Mouse (Mus musculus) neutrophil, adult 5-6 weeks (primary cell): Measurements from ENCODE around the gene Samd4. TPM values are rescaled to one million over a fixed set of nuclear protein-coding genes. Genes with fewer than 3 reads are reported as not detected.

Source experiments
- ATAC-seq: fragments of 151-379, 151-347 bp; 2 replicates; pipeline ENCODE4 v1.8.0; 2017; ENCODE audit warnings: mild to moderate bottlenecking, moderate TSS enrichment; ENCODE audit not compliant: insufficient number of reproducible peaks, poor library complexity, low FRiP score, severe bottlenecking; ENCODE audit errors: extremely low read depth
- total RNA-seq: library from RNA; stranded (forward); fragments of 200-1000 nt; gene quantifications from 2 replicates; pipeline ENCODE4 v1.2.3, GENCODE M21; 2017

The Samd4 gene
- total RNA-seq = not detected in 2 replicates

DNA sequence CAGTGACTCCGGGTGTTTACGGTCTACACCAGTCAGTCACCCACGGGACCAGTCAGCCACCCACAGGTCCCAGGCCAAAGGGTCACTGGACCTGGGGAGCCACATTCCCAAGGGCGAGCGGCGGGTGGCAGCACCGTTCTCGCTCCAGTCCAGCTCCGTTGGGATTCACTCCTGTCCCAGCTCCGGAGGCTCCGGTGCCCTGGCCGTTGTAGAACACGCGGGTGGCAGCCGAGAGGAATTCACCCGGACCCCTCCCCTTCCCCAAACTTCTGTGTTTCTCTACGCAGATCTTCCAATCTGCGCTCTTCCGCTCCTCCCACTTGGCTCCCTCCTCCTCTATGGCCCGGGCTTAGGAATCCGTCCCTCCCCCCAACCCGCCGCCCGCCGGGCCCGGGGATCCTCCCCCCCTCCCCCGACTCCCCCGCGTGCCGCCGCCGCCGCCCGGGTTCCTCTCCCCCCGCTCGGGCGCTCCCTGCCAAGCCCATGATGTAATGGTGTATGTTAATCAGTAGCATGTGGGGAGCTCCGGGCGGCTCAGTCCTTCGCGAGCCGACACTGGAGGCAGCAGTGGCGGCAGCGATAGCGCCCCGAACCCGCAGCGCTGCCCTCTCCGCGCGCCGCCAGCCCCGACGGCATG is at the start of gene Samd4:
Samd4 (plus strand) TSS at position 424 of the 637 bp plus-strand sequence.
- no peak for ATAC-seq

DNA sequence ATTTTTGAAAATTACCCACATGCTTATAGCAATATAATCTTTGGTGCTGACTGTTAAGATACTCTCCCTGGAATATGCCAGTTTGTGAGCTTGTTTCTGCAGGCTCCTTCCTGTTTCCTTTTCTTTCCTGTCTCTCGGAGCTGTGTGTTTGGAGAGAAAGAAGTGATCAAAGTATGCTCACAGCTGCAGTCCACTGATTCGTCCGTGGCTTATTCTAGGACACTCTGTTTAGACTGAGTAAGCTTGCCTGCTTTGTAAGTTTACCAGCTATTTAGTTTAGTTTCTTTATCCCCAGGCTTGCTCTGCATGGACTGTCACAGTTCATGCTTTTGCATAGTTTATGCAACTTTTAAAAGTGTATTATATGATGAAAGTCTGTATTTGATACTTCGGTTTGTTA is 43.3 kb upstream of the Samd4 start:
- no peak for ATAC-seq

DNA sequence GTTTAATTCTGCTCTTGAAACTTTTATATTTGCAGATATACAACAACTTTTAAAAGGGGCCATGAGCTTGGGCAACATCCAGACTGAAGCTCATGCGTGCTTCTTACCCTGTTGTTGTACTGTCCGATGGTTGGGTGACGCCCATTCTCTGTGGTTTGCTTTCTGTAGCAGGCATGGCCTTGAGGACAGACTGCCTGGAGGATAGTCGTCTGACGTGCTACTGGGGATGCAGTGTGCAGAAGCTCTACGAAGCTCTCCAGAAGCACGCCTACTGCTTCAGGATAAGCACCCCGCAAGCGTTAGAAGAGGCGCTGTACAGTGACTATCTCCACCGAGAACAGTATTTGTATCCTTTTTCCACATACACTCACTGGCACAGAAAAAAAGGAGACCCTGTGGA is 36.9 kb upstream of the Samd4 start:
- no peak for ATAC-seq

DNA sequence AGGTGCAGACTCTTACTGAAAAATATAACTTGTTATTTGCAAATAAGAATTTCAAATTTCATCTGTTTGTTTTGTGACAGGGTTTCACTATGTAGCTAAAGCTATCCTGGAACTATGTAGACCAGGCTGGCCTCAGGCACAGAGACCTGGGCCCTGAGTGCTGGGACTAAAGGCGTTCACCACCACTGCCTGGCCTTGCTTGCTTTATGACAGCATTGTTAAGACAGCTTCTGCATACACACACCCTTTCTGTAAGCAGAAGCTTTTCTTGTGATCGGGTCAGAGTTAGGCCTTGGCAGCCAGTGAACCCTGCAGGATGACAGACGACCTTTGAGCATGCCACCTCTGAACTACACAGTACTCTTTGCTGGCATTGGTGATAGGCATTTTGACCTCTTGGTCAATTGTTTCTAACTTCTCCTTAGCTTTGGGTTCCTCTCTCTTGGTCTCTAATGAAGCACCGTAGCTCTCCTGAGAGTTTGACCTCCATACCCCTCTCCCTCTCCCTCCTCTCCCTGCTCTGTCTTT is 34.5 kb upstream of the Samd4 start:
- ATAC-seq = no peak

DNA sequence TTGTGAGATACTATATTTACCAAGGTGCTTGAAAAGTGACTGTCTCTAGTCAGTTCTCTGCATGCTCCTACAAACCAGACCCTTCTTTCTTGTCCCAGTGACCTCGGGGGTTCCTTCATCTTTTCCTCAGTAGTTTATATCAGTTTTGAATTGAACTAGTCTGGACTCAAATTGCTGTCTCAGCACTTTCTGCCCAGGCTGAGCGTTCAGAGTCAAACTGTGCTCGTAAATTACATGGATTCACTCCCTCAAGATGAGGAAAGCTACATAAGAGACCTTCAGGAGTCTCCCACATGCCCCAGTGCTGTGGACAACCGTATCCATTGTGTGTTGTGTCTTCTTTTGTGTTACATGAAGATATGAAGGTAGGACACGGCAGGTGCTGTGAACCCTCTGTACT is 33.9 kb upstream of the Samd4 start:
- ATAC-seq = no peak

DNA sequence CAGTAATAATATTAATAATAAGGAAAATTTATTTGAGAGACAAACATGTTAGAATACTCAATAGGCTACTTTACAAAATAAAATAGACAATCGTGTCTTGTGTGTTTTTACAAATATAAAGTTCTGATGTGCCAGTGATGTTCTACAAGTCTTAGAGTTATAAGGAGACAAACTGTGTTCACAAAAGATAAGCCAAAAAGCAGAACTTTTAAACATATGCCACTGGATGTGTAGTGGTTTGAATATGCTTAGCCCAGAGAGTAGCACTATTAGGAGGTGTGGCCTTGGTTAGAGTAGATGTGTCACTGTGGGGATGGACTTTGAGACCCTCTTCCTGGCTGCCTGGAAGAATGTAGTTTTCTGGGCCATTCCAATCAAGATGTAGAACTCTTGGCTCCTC is 32.9 kb upstream of the Samd4 start:
- ATAC-seq = no peak

DNA sequence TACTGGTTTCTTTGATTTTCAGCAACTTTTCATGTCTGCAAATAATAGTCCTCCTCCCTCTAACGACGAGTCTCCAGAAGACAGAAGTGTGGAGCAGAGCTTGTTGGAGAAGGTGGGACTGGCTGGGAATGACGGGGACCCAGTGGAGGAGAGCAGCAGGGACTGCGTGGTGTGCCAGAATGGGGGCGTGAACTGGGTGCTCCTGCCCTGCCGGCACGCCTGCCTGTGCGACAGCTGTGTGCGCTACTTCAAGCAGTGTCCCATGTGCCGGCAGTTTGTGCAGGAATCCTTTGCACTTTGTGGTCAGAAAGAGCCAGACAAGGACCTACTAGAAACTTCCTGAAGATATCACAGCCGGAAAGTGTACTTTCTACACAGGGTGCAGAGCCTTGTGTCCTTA is 29.0 kb upstream of the Samd4 start:
- no peak for ATAC-seq

DNA sequence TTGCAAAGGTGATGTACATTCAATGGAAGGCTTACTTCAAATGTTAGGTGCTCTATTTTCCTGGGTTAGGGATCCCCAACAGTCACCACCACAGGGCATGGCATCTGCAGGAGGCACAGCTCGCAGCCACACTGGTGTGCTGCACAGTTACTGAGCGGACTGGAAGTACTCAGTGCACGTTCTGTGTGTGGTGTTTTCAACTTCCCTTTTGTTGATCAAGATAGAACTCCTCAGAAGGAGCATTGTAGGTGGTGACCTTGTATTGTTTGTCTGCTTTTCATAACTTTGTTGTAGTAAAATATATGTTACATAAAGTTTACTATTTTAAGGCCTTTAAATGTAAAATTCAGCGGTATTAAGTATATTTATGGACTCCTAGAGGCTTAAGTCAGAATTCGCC is 19.7 kb upstream of the Samd4 start:
- no peak for ATAC-seq

DNA sequence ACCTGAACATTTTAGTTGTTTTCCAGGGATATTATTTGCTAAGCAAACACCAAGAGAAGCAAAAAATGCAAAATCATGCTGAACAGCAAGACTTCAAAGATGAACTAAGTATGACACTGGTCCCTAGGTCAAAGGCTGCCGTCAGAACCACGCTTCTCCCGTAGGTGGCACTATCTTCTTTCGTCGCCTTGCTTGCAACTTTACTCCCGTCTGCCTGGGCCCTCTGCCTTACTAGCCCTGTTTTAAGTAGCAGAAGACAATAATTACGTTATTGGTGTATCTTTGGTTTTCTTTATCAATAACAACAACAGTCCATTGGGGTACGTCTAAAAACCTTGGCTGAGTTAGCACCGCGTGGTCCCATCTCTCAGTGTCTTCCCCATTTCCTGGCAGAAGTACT is 1.7 kb upstream of the Samd4 start:
- ATAC-seq = peak; percentile 53; the same call in 1 of the 2 replicates

DNA sequence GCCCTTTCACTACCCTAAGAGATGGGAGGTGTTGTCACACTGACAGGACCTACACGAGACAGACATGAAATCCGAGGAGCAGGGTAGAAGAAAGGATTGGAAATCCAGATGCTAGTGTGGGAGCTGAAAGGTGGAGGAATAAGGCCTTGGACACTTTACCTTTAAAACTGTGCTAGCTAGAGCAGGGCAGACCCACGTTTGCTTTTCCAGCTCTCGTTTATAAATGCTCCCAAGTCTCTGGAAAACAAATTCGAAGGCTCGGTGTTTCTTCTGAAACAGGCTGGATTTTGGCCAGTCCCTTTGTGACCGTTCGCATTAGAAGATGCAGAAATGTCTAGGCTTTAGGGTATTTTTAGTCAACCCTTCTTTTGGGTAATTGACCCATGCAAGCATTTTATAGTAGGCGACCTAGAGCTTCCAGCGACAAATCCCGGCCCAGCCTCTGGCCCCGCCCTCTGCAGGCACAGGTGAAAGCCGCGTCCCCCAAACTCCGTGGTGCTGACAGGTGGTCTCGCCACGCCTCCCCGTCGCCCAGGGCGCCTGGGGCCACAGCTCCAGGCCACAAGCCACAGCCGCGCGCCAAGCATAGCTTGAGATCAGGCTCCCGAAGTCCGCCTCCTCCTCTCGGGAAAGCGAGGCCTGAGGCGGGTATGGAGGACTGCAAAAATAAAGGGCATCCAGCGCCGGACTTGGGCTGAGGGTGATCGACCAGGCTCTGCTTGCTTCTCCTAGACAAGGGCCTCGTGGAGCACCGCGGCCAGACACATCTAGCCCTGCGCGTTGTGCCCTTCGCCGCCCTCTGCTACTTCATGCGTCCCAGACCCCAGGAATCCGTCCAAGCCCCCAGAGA is 848 bp upstream of the Samd4 start:
- no peak for ATAC-seq

DNA sequence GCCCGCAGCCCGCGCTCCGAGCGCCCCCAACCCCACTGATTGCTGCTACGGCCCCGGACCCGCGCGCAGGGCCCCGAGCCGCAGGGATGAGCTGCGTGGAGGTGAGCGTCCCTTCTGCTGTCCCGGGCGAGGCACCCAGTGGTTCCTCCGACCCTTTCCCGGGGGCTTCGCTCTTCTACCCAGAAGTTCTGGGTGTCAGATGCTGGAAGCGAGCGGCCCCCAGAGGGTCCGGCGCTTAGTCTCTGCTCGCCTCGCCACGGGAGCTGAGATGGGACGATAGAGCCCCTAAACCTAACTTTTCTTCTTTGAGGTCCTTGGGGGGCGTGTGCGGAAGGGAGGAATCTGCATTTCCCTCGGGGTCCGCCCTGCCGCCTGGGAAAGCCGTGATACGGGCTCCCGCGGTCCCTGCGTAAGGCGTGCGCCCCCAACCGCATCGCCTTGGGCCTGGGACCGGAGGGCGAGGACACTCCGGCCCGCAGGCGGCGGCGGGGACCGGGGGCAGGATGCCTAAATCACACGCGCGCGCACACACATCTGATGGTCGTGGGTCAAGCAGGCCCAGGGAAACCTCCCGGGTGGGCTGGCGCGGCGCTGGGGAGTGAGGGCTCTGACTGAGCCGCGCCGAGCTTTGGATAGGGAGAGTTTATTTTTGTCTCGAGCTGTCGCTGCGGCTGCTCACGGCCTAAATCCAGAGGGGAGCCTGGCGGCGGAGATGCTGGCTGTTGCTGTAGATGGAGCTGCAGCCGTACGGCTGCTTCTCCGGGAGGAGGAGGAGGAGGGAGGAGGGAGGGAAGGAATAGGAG is 615 bp downstream of the Samd4 start:
- ATAC-seq = no peak

DNA sequence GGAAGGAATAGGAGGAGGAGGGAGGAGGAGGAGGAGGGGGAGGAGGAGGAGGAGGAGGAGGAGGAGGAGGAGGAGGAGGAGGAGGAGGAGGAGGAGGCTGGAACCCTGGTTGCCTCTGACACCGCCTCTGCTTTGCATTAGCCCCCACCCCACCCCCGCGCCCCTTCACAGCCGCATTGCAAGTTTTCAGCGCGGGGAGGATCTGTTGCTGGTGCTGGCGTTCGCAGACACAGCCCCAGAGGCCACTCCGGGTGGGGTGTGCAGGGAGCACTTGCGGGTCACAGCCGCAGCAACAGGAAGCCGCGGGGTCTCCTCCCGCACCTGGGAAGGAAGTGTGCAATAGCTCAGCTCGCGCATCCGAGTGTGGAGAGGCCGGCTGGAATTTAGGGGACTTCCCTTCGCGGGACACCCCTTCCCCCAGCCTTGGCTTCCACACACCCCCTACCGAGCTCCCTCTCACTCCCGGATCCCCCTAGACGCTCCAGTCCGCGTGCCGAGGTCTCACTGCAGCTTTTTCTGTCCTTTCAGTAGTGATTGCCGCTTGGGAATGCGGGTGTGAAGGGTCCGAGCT is 1.3 kb downstream of the Samd4 start:
- no peak for ATAC-seq

DNA sequence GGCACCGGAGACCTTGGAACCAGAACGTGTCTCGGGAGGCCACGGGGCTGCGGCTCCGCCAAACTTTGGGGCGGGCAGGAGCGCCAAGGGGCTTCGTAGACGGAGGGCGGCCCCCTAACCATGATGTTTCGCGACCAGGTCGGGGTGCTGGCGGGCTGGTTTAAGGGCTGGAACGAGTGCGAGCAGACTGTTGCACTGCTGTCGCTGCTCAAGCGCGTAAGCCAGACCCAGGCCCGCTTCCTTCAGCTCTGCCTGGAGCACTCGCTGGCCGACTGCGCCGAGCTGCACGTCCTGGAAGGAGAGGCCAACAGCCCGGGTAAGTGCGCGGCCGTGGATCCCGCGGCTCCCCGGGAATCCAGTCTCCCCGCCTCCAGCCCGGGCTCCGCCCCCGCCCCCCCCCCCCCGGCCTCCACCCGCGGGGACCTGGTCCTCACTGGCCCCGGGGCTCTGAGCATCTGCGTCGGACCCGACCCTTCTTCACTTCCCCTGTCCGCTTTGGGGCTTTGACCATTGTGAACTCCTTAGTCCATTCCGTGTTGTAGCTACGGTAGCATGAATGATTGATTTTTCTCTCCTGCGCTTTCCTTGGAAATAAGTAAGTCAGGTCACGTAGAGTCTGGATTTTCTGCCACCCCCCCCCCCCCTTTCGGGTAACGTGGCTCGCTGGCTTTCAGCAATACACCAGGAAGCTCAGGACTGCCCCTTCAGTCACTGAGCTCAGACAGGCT is 2.2 kb downstream of the Samd4 start:
- no peak for ATAC-seq

DNA sequence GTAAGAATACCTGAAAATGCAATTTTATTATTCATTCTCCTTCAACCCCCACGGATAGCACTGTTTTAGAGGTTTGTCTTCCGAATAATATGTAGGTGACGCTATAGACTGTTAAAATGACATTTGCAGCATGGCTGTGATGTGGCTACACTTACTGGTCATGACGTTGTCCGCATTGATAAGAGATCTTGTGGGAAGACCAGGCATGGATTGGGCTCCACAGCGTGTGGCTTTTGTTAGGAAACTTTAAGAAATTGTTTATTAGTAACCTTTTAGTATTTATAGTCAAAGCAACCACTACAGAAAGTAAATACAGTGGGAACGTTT is 2.7 kb downstream of the Samd4 start:
- ATAC-seq = no peak

DNA sequence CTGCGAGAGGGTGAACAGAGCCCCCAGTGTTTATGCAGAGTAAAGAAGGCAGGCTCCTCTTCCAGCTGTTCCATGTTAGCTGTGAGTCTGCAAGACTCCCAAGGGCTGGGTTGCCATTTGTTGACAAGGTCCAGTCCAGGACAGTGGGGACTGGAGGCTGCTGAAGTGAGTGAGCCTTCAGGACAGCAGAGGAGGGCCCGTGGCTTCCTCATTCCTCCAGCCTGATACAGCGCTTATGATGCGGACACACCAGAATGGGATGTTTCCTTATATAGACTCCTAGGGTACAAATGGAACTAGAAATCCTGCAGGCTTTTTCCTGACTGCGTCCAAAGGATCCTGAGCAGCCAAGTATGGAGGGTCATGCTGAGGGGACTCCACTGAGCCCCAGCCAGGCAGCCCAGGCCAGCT is 3.2 kb downstream of the Samd4 start:
- ATAC-seq = no peak

DNA sequence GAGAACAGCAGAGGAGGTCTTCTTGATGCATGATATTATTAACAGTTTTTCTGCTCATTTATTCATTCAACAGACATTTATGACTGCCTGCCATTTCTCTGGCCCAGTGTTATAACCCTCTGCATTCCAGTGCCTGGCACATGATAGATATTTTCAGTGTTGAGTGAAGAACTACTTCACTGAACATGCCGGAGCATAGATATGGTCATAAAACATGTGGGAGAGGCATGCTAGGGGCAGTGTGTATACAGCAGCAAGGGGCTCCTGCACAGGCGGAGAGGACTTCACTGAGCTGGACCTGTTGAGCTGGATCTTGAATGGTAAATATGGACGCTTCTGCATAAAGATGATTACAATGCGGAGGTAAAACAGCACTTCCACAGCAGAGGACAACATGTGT is 6.4 kb downstream of the Samd4 start:
- no peak for ATAC-seq

DNA sequence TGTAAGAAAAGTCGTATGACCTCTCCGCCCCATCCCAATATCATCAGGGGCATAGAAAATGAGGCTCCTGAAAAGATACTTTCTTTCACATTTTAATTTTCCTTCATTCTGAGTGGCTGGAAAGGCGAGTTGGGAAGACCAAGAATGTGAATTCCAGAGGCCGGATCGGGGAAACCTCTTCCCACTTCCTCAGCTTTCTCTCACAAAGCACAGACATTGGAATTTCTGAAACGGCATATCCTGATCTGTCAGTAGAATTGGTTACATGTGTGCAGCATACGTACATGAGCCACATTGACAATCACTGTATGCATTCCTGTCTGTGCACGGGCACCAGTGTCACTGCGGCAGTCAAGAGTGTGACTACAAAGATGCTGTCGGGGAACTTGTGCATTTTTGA is 11.3 kb downstream of the Samd4 start:
- ATAC-seq = no peak

DNA sequence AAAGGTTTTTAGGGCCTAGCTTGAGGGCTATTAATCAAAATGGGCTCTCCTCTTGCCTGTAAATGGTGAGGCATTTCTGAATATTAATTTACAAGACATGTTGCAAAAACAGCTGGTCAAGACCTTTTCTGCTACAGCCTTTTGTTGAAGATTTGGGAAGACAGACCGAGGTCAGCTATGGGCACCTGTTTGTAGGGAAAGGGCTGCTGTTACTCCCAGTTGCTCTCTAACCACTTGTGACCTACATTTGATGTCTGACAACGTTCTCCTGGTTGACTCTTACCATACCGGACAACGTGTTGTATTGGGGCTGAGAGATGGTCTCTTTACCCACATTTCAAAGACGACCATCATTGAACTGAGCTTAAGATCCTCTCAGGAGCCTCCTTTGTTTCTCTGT is 15.3 kb downstream of the Samd4 start:
- ATAC-seq = no peak

DNA sequence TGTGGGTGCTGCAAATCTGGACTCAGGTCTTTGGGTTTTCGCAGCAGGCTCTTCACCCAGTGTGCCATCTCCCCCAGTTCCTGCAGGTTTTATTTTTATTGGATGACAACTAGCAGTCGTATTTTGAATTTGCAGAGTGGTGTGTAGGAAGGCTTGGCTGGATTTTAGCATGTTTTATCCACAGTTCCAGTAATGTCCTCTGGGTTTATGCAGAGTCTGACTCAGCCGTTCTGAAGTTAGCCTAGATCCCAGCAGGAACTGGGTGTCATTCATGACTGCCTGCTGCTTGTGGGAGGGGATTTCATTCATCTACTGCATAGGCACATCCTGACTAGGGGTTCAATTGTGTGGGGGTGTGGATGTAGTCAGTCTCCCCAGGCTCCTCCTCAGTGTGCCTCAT is 16.0 kb downstream of the Samd4 start:
- ATAC-seq = no peak
